Mouse (Mus musculus) embryo, embryonic 9.5 days (tissue): ENCODE data around the gene Ccnk.
A peak's percentile ranks its signal among the peaks of the same experiment; 100 is the strongest.

Experiments used
- DNase-seq: peaks from one replicate; pipeline ENCODE4 v3.0.0-alpha.2; 2017; ENCODE audit errors: extremely low spot score

The Ccnk gene

DNA sequence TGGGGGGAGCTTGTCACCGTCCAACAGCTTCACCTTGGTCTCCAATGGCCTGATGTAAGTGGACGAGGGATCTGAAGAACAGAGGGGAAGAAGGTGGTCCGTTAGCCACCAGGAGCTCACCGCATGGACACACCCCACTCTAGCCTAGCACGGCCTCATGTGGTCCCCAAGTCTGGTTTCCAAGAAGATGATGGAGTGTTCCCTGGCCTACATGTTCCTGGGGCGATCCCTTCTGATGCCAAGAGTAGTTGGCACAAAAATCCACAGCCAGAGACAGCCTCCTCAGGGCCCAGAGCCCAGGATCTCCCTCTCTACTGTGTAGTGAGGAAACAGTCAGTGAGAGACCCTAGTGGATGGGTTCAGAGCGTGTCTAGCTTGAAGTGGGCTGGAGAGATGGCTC lies 42.3 kb downstream of the Ccnk start:
- no peak for DNase-seq

DNA sequence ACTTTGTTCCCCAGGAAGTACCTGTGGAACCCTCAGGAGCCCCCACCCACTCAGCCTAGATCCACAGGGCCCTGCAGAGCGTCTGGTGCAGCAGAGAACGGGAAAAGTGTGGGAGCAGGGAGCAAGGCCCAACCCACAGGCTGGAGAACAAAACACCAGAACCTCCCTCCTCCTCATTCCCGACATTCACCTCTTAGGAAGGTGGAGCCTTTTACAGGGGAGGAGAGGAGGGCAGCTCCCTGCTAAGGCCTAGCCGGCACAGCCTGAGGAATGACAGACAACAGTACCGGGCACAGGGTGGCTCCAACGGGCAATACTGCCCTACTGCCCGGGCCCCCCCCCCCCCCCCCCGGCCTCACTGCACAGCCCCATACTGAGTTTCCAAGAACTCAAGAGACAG lies 44.0 kb downstream of the Ccnk start:
- no peak for DNase-seq

DNA sequence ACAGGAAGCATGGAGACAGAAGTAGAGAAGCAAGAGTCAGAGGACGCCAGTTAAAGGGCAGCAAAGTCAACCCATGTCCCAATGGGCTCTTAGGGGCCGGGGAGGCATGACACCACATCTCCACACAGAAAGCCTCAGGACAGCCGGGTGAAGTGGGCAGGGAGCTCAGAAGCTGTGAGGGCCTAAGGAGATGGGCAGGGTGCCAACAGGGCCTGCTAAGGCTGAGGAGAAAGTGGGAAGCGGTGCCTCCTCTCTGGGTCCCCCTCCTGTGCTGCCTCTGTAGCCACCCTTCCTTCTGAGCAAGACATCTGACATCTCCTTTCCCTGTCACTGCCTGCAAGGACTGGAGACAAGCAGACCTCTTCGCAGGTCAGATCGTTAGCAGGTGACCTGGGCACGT lies 46.4 kb downstream of the Ccnk start:
- DNase-seq, result no peak

DNA sequence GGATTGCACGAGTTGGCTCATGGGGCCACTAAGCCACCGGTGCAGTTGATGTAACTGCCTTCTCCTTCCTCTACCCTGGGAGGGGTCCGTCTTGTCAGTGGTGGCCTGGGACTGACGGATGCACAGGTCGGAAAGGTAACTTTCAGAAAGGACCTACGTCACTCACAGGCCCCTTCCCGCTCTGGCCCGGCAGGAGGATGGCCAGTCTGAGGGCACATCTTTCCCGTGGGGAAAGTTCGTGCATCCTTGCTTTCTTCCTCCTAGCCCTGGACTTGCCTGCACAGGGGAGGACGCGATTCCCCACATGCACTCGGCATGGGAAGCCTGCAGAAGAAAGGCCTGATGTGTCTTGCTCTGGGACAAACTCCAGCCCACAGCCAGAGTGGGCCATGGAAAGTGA lies 46.8 kb downstream of the Ccnk start:
- DNase-seq, result no peak

DNA sequence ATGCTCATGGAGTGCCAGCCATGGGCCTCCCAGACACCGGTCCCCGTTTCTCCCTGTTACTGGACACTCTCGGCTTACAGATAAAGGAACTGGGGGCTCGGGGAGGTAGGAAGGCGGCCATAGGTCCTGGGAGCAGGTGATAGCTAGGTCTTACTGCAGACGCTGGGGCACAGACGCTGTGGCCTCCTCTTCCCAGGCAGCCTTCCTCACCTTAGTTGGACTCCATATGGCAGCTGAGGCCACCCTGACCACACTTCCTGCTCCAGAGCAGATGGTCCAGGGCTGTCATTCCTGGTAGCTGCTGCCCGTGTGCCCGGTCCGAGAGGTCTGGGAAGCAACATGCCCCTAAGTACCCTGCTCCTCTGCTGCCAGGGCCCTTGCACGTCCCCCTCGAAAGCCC lies 47.6 kb downstream of the Ccnk start:
- DNase-seq, result no peak

DNA sequence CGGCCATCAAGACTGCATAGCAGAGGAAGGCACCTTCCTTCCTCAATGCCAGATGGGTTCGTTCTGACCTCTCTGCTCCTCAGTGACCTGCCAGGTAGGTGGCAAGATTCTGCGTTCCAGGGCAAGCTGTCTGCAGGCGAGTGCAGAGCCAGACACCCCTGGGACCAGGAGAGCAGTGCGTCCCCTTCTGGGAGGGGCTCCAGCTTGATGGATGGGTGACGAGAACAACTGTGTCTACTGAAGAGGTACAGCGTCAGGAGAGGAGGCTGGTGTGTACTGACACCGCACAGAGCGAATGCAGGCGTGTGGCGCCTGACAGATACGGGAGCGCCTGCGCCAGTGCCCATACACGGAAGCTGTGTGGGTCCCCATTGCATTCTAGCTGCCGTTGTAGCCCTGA lies 48.1 kb downstream of the Ccnk start:
- no peak for DNase-seq

DNA sequence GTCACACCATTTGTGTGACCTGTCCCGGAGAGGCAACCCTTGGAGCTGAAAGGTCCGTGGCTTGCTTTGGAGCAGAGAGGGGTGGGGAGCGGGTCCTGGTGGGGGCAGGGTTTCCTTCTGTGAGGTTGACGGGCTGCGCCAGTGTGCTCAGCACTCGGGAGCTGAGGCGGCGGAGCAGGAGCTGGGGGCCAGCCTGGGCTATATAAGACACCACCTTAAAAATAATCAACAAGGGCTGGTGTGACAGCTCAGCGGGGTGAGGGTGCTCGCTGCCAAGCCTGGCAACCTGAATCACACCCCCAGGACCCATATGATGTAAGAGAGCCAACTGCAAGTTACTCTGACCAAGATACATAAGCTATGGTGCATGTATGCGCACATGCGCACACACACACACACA lies 50.7 kb downstream of the Ccnk start:
- DNase-seq, result no peak

DNA sequence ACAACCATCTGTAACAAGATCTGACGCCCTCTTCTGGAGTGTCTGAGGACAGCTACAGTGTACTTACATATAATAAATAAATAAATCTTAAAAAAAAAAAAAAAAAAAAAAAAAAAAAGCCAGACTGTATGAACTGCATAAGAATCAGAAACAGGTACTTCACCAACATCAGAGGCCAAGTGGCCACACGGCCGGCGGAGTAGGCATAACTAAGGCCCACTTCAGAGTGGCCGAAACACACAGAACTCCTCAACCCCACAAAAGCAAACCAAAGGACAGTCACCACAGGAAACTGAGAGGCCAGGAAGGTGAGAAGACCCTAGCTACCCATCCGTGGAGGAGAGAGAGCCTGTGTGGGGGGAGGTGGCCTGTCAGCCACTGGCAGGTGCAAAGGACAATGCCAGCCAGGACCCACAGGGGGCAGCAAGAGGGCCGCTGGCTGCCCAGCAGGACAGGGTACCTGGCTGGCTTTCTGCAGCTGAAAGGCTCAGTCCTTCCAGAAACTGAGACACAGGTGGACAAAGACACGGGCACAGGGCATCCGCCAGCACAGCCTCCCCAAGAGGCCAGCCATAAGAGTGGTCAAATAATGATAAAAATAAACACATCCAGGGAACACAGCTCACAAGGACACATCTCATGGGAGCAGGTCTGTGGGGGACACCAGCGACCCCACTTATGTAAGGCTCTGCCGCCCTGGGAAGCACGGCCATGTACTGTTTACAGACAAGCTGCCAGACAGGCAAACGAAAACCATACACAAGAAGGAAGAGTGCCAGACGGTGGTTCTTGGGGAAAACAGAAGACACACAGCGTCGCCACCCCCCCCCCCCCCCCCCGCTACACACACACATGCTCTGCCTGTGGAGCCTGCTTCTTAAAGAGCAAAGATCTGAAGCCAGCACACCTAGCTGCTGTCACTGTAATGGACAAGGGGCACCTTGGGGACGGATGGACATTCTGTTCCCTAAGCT lies 51.7 kb downstream of the Ccnk start:
- no peak for DNase-seq

DNA sequence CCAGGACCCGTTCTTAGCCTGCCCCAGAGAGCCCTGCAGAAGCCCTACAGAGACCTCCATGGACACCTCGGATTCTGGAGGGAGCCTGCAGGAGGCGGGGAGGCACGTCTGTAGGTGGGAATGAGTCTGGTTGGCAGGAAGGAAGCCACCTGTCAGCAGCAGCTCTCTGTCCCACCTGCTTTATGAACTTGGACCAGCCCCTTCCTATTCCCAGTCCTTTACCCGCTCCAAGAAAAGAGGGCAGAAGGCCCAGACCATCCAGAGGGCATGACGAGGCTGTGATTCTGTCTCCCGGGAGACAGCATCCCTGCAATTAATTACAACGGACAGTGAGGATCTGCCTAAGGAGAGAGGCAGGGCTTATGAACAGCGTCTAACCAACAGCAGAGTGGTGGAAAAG lies 52.5 kb downstream of the Ccnk start:
- no peak for DNase-seq

DNA sequence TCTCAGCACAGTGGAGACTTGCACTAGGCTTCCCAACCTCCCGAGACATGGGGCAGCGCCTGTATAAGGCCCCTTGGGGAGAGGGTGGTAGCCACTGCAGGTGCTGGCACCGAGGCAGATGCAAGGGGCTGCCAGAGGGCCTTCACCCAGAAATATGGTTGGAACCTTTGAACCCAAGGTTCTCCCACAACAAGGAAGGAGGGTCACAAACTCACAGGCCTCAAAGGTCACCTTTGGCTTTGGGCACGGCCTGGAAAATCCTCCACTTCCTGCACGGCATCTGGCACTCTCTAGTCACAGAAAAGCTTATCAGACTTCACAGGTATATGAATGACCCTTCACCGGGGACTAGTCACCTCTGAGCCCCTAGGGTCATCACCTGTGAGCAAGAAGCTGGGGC lies 54.4 kb downstream of the Ccnk start:
- no peak for DNase-seq

DNA sequence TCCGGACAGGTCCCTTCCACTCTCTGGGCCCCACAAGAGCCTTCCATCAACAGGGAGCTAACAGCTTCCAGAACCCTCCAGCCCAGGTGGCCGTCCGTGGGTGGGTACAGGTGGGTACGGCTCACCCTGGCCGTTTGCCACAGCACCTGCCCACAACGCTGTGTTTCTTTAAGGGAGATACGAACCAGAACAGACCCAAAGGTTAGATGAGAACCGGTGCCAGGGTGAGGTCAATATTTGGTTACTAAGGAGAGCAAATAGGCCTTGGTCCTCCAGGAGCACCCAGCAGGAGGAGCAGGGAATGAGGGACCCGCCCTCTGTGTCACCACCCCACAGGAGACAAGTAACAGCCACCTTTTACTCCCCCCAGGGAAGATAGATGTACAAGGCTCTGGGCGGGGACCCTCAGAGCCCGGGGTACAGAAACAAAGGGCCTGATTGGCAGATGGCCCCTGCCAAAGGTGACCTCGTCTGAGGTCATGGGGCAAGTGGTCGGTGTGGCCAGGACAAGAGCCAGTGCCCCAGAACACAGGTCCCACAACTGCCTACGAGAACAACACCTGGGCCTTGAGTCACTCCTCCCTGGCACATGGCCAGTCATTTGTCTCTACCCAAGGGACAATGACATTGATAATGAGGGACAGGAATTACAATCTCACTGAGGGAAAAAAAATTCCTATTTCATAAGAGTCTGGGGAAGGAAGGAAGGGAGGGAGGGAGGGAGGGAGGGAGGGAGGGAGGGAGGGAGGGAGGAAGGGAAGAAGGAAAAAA lies 55.6 kb downstream of the Ccnk start:
- DNase-seq, result no peak

DNA sequence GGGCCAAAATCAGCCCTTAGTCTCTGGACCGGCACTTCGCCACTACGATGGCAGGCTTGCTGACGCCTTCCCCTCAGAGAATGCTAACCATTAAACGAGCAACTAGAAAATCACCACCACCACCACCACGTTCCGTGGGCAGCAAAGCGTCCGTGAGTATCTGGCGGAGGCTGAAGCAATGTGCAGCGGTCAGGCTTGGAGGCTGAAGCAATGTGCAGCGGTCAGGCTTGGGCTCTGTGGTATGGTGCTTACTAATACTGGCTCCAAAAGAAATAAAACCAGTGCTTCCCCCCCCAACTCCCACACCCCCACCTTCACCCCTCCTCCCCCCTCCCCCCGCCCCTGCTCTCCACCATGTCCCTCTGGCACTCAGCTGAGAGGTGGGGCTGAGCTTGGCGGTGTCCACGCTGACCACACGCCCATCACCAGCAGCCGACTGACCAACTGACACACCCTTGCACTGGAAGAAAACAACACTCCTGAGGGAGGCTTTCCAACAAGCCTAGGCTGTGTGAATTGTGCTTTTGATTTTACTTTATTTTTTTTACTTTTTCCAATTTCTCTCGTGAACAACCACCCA lies 56.7 kb downstream of the Ccnk start:
- no peak for DNase-seq

DNA sequence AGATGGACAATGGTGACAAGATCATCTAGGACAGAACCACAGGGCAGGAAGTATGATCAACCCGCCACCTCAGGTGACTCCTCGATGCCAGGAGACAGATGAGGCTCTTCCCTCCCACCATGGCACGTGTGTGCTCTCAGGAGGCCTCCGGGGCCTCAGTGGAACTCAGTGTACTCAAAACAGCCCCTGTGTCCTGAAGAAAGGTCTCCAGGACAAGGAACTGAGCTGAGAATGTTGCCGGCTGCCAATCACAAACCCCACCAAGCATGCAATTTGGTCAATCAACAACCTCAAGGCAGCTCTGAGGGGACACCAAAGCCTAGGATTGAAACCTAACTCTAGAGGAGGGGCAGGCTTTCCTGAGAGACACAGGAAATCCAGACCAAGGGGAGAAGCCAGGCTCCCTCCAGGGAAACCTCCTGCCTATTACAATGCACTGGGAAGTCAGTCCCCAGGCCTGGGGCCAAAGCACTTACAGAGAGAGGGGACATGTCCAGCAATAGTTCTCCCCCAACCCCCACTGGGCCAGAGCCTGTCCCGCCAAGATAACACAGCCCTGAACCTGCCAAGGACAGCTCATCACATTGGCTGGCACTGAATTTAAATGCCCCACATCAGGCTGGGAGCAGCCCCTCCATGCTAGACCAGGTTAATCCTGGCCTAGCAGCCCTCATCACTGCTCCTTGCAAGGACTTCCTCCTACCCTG lies 58.1 kb downstream of the Ccnk start:
- no peak for DNase-seq

DNA sequence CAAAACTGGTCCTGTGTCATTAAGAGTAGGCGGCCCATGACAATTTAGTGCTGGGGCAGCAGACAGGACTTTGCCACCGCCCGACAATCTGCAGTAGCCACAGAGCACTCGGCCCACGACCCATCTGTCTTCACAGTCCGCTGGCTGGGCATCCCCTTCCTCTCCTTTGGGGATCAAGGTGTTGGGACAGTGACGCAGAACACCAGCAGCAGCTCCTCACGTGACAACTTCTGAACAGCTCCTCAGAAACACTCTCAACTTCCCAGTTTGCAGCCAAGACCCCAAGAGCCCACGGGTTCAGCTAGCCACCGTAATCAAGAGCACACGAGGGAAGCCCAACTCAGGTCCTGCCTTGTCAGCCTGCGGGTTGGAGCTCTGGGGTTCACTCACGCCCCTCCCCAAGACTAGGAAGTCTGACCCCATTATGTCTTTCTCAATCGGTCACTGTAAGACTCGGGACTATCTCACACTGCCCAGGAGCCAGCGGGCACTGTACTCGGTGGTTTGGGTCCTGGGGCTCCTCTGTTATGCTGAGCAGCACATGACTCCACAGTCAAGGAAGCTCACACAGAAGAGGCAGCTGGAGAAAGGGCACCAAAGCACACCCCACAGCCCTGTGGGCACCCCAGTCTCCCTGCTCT lies 59.1 kb downstream of the Ccnk start:
- no peak for DNase-seq

DNA sequence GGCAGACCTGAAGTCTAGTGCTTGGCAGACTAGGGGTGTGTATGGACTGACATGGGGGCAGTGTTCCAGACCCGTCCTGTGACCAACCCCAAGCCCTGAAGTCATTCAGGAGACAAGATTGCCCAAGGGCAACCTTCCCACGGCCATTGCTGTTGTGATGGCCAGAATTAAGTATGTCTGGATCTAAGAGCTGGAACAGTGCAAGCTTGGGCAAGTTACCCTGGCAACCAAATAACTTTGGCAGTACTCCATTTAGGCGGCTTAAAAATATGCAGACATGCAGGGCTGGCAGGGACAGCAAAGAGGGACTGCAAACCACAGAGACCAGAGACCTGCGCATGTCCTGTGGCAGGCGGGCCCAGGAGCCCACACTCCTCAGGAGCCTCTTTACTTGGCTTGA lies 60.1 kb downstream of the Ccnk start:
- DNase-seq, result no peak

DNA sequence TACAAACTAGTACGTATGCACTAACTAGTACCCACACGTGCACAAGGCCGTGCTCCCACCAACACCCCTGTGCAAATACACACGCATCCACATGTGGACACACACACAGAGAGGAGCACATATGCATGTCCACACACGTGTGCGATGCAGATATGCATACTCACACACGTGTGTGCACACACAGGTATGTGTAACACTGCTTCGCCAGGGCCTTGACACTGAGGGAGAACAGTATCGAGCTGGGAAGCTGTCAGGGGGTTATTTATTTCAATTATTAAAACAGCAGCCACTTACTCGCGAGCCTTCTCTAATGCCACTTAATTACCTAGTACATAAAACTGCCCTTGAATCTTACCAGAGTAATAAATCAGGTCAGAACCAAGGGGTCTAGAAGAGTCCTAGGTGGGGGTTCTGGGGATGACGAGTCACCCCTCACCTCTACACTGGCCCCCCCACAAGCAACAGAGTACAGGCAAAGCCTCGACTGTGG lies 61.1 kb downstream of the Ccnk start:
- no peak for DNase-seq

DNA sequence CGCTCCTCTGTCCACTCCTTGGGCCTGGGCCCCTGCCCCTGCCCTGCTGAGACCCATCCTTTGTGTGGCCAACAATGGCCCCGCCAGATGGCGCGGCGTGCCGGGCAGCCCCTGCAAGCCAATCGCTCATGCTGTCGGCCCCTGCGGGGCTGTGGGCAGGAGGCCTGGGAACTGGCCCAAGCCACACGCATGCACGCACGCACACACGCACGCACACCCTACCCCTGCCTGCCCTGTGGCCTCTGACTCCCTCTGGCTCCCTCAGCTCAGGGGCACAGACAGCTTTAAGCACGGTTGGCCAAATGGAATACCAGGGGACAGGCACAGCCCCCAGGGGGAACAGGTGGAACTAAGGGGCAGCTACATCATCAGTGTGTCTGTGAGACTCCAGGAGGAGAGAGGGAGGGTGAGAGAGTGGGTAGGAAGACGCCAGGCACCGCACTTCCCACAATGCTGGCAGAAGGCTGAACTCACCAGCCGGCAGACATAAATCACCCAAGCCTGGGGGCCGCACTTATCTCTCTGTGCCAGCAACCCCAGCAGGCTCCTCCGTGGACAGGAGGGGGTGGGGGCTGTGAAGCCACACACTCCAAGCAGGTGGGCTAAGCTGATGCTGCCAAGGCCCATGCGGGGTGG lies 61.7 kb downstream of the Ccnk start:
- DNase-seq, result peak; percentile 82

DNA sequence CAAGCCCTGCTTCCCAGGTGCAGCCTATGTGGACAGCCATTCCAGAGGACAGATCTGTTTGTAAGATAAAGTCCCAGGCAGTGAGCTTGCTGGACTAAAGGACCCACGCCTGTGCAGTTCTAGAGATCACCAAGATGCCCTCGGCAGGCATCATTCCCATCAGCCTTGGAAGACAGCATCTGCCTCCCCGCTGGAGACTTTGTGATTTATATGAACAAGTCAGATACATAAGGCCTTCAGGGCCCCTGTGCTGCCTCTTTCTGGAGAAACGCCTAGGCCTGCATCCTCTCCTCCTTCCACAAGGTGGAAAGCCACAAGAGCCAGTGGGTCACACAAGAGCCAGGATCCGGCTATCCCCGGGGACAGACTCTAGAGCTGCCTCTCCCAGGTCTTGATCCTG lies 62.2 kb downstream of the Ccnk start:
- DNase-seq, result peak; percentile 57

DNA sequence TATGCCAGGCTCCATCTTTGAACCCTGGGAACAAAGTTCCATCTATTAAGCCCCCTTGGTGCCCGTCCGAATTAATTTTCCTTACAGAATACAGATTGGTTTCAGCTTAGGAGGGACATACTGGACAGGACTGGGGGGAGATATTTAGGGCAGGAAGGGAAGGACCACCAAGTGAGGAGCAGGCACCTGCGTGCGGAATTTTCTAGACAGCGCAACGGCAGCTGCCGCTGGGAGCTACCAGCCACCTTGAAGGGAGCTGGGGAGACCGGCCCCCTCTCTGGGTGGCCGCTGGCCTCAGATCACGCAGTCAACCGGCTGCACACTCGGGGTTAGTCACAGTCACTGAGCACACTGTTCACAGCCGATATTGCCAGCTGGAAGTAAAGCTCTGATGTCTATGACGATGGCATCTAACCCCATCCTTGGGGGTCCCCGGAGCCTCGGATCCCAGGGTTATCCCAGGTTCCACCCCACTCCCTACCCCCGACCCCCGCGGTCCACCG lies 62.9 kb downstream of the Ccnk start:
- DNase-seq, result no peak

DNA sequence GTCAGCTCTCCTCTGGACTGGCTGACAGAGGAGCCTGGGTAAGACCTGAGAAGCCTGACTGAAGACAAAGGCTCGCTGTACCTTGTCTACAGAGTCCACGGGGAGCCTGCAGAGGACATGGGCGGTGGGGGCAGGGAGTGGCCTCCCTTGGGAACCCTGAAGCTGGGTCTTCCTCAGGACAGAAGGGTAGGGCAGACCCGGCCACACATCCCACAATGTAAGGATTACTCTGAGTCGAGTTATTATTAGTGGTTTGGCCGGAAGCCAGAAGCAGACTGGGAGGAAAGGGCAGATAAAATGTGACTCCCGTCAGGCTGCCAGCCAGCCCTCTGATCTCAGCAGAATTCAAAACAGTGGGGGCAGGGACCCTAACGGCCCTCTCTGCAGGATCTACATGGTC lies 65.4 kb downstream of the Ccnk start:
- DNase-seq, result no peak

DNA sequence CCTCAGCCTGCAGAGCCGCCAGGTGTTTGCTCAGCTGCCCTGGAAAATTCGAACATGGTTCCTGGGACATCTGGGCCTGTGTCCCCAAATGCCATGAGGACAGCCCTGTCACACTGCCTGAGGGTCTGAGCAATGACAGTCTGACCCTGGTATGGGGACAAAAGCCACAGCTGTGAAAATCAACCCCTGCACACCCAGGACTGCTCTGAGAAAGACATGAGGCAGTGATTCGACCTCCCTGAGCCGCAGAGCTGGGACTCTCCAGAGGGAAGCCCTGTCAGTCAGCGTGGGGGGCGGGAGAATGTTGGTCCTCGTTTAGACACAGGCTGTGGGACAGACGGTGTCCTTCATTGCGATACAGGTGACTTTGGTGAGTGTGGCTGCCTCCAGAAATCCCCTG lies 66.2 kb downstream of the Ccnk start:
- no peak for DNase-seq
